Mouse (Mus musculus) lung, postnatal 0 days (tissue): ENCODE results near the gene Pgpep1.

Experiments
- CTCF ChIP-seq: IDR thresholded peaks from 2 replicates; pipeline ENCODE4 v1.5.1; 2016; ENCODE audit warnings: antibody characterized with exemption, mild to moderate bottlenecking
- EP300 ChIP-seq: IDR thresholded peaks from 2 replicates; pipeline ENCODE4 v1.6.1; 2016; ENCODE audit warnings: antibody characterized with exemption, mild to moderate bottlenecking, control low read depth

- TF ChIP-seq EP300 (no peak), CTCF (no peak)
Measured at GRCm38 (mm10) chr8:70657214-70657613, 3.0 kb downstream of the Pgpep1 start.
